Mouse (Mus musculus) midbrain, embryonic 16.5 days (tissue): ENCODE data around the gene Prdm12. TPM values are rescaled to one million over a fixed set of nuclear protein-coding genes. Genes with fewer than 3 reads are reported as not detected.

Source experiments
- ATAC-seq: fragments of 200-750 bp; cut with Nextera tagmentation; 2 replicates; pipeline ENCODE4 v1.8.0; 2017; ENCODE audit warnings: moderate TSS enrichment
- H3K27ac ChIP-seq: fragments of 300-500 bp; sonication (generic); 2 replicates; pipeline ENCODE4 v1.5.1; 2014; ENCODE audit warnings: mild to moderate bottlenecking, low read length, mixed read lengths
- H3K27me3 ChIP-seq: fragments of 300-500 bp; sonication (generic); 2 replicates; pipeline ENCODE4 v1.6.1; 2014; ENCODE audit warnings: low read depth, low read length, mixed read lengths; ENCODE audit not compliant: control insufficient read depth, insufficient read depth
- H3K36me3 ChIP-seq: fragments of 300-500 bp; sonication (generic); 2 replicates; pipeline ENCODE4 v1.6.1; 2014; ENCODE audit warnings: mild to moderate bottlenecking, low read length, moderate library complexity, mixed read lengths; ENCODE audit not compliant: control insufficient read depth, insufficient read depth
- H3K4me1 ChIP-seq: fragments of 300-500 bp; sonication (generic); 2 replicates; pipeline ENCODE4 v1.6.1; 2014; ENCODE audit warnings: mild to moderate bottlenecking, low read length, mixed read lengths; ENCODE audit not compliant: control insufficient read depth, insufficient read depth
- H3K4me2 ChIP-seq: fragments of 300-500 bp; sonication (generic); 2 replicates; pipeline ENCODE4 v1.6.1; 2014; ENCODE audit warnings: mild to moderate bottlenecking, low read length, mixed read lengths
- H3K4me3 ChIP-seq: fragments of 300-500 bp; sonication (generic); 2 replicates; pipeline ENCODE4 v1.5.1; 2014; ENCODE audit warnings: low read depth, mild to moderate bottlenecking, low read length, moderate library complexity, mixed read lengths
- H3K9ac ChIP-seq: fragments of 300-500 bp; sonication (generic); 2 replicates; pipeline ENCODE4 v1.6.1; 2014; ENCODE audit warnings: low read depth, low read length, mixed read lengths
- H3K9me3 ChIP-seq: fragments of 300-500 bp; sonication (generic); replicated peaks from 2 replicates; pipeline ENCODE4 v1.6.1; 2014; ENCODE audit warnings: mild to moderate bottlenecking, low read length, mixed read lengths; ENCODE audit not compliant: control insufficient read depth, poor library complexity, severe bottlenecking
- WGBS: fragments of 180-500 bp; shearing (Covaris S2); extraction: QIAGEN DNeasy Blood & Tissue Kit; methylation state at CpG from one replicate; pipeline ENCODE4 v1.1.7; 2014; 5-methylcytosine and 5-hydroxymethylcytosine counted together
- polyA plus RNA-seq: library from polyadenylated mRNA; unstranded; fragments of >200 nt; fragmentation: Nextera tagmentation; extraction: Ambion mirVana; gene quantifications from 2 replicates; pipeline ENCODE4 v1.2.1, GENCODE M21; 2015

Gene Prdm12
- 1.4 and 2.3 TPM in 2 replicates for polyA plus RNA-seq

- H3K36me3 ChIP-seq, result no peaks in the 10 kb centered on the region
- peaks cover 29% of the 10 kb centered on the region for H3K4me1 ChIP-seq
- peaks cover 56% of the 10 kb centered on the region for H3K27me3 ChIP-seq
- no peak within 1 kb of the TSS for H3K27ac ChIP-seq
- peak within 1 kb of the TSS; percentile 18 for H3K4me3 ChIP-seq
- H3K4me2 ChIP-seq, result no peak within 1 kb of the TSS
- 1% methylated on average over 41 of the region's 41 CpGs for WGBS
- H3K9ac ChIP-seq, result no peak within 1 kb of the TSS
- ATAC-seq, result no peak
- no peaks in the 10 kb centered on the region for H3K9me3 ChIP-seq
Observed at GRCm38 (mm10) chr2:31639901-31640608, at the start of gene Prdm12. Gene Prdm12, plus strand, starts transcription at chr2:31640037.

- no peaks in the 10 kb centered on the region for H3K27me3 ChIP-seq
- no peak for ATAC-seq
- 0 out of 2 replicates have a peak, but pooled peaks cover 2% of the 10 kb centered on the region for H3K4me1 ChIP-seq
- no peak overlapping the region for H3K9ac ChIP-seq
- H3K4me3 ChIP-seq, result no peak overlapping the region
- 78% methylated on average over 9 of the region's 9 CpGs for WGBS
- H3K27ac ChIP-seq, result no peak overlapping the region
- H3K9me3 ChIP-seq, result no peaks in the 10 kb centered on the region
- peaks cover 12% of the 10 kb centered on the region; the same call in 1 of the 2 replicates for H3K36me3 ChIP-seq
- H3K4me2 ChIP-seq, result no peak overlapping the region
Observed at GRCm38 (mm10) chr2:31591799-31592484, 47.9 kb upstream of the Prdm12 start.

GRCm38 (mm10) chr2:31607555-31607954 lies 32.3 kb upstream of the Prdm12 start:
- H3K36me3 ChIP-seq, result peaks cover 31% of the 10 kb centered on the region
- whole genome bisulfite sequencing, result 94% methylated on average over 1 of the region's 1 CpGs

GRCm38 (mm10) chr2:31609859-31610261 lies 30.0 kb upstream of the Prdm12 start:
- Histone ChIP-seq H3K27ac (no peak overlapping the region), H3K4me3 (no peak overlapping the region), H3K27me3 (no peaks in the 10 kb centered on the region), H3K9ac (no peak overlapping the region), H3K4me1 (no peaks in the 10 kb centered on the region), H3K36me3 (peaks cover 45% of the 10 kb centered on the region), H3K4me2 (no peak overlapping the region), H3K9me3 (no peaks in the 10 kb centered on the region)
- 49% methylated on average over 7 of the region's 7 CpGs for WGBS
- ATAC-seq, result no peak

More at GRCm38 (mm10) chr2:31607555-31607954, 32.3 kb upstream of the Prdm12 start:
- Histone ChIP-seq H3K27me3 (no peaks in the 10 kb centered on the region), H3K9me3 (no peaks in the 10 kb centered on the region), H3K9ac (no peak overlapping the region), H3K4me1 (no peaks in the 10 kb centered on the region), H3K4me3 (no peak overlapping the region), H3K4me2 (no peak overlapping the region), H3K27ac (no peak overlapping the region)
- no peak for ATAC-seq

GRCm38 (mm10) chr2:31610922-31611321 lies 28.9 kb upstream of the Prdm12 start:
- ATAC-seq, result no peak
- Histone ChIP-seq H3K4me2 (no peak overlapping the region), H3K4me1 (no peaks in the 10 kb centered on the region), H3K9me3 (no peaks in the 10 kb centered on the region), H3K4me3 (no peak overlapping the region), H3K36me3 (peaks cover 43% of the 10 kb centered on the region), H3K27me3 (no peaks in the 10 kb centered on the region), H3K27ac (no peak overlapping the region), H3K9ac (no peak overlapping the region)
- 45% methylated on average over 4 of the region's 4 CpGs for WGBS

GRCm38 (mm10) chr2:31611400-31611799 lies 28.4 kb upstream of the Prdm12 start:
- no peak overlapping the region for H3K4me3 ChIP-seq
- no peak overlapping the region for H3K9ac ChIP-seq
- H3K4me2 ChIP-seq, result no peak overlapping the region
- 83% methylated on average over 8 of the region's 8 CpGs for WGBS
- no peaks in the 10 kb centered on the region for H3K27me3 ChIP-seq
- H3K36me3 ChIP-seq, result peaks cover 43% of the 10 kb centered on the region
- H3K9me3 ChIP-seq, result no peaks in the 10 kb centered on the region
- no peak for ATAC-seq
- H3K27ac ChIP-seq, result no peak overlapping the region
- no peaks in the 10 kb centered on the region for H3K4me1 ChIP-seq

- H3K36me3 ChIP-seq, result peaks cover 43% of the 10 kb centered on the region
- no peaks in the 10 kb centered on the region for H3K4me1 ChIP-seq
- WGBS, result 84% methylated on average over 6 of the region's 6 CpGs
- H3K4me2 ChIP-seq, result no peak overlapping the region
- no peak overlapping the region for H3K4me3 ChIP-seq
- H3K9ac ChIP-seq, result no peak overlapping the region
- no peaks in the 10 kb centered on the region for H3K27me3 ChIP-seq
- no peak overlapping the region for H3K27ac ChIP-seq
- no peaks in the 10 kb centered on the region for H3K9me3 ChIP-seq
- ATAC-seq, result no peak
Observed at GRCm38 (mm10) chr2:31612627-31613026, 27.2 kb upstream of the Prdm12 start.

- peaks cover 35% of the 10 kb centered on the region for H3K36me3 ChIP-seq
Observed at GRCm38 (mm10) chr2:31613781-31614180, 26.1 kb upstream of the Prdm12 start.

More at GRCm38 (mm10) chr2:31613781-31614180, 26.1 kb upstream of the Prdm12 start:
- no peak overlapping the region for H3K9ac ChIP-seq
- no peak for ATAC-seq
- H3K27me3 ChIP-seq, result no peaks in the 10 kb centered on the region
- no peak overlapping the region for H3K27ac ChIP-seq
- H3K9me3 ChIP-seq, result no peaks in the 10 kb centered on the region
- WGBS, result 89% methylated on average over 7 of the region's 7 CpGs
- no peaks in the 10 kb centered on the region; the same call in 1 of the 2 replicates for H3K4me1 ChIP-seq
- H3K4me3 ChIP-seq, result no peak overlapping the region
- H3K4me2 ChIP-seq, result no peak overlapping the region
